Mouse (Mus musculus) forebrain, postnatal 0 days (tissue): ENCODE results near the gene Pja2. TPM values are rescaled to one million over a fixed set of nuclear protein-coding genes. Genes with fewer than 3 reads are reported as not detected.
"Not testable (repeated sequence)": the region's sequence is repeated elsewhere in the genome, so short reads cannot be mapped to it uniquely, and the experiment has no call there.

Experiments used
- ATAC-seq: fragments of 200-750 bp; cut with Nextera tagmentation; 2 replicates; pipeline ENCODE4 v1.8.0; 2017; ENCODE audit warnings: mild to moderate bottlenecking, moderate library complexity
- DNase-seq: peaks from one replicate; pipeline ENCODE4 v3.0.0-alpha.2; 2015
- H3K27ac ChIP-seq: fragments of 300-500 bp; sonication (generic); 2 replicates; pipeline ENCODE4 v1.5.1; 2014; ENCODE audit warnings: low read depth, mild to moderate bottlenecking, antibody characterized with exemption, low read length, moderate library complexity, mixed read lengths
- H3K27me3 ChIP-seq: fragments of 300-500 bp; sonication (generic); 2 replicates; pipeline ENCODE4 v1.6.1; 2014; ENCODE audit warnings: mild to moderate bottlenecking, low read length, mixed read lengths; ENCODE audit not compliant: insufficient read depth
- H3K36me3 ChIP-seq: fragments of 300-500 bp; sonication (generic); 2 replicates; pipeline ENCODE4 v1.6.1; 2014; ENCODE audit warnings: mild to moderate bottlenecking, moderate library complexity; ENCODE audit not compliant: insufficient read depth
- H3K4me1 ChIP-seq: fragments of 300-500 bp; sonication (generic); 2 replicates; pipeline ENCODE4 v1.6.1; 2014; ENCODE audit warnings: antibody characterized with exemption; ENCODE audit not compliant: insufficient read depth
- H3K4me2 ChIP-seq: fragments of 300-500 bp; sonication (generic); 2 replicates; pipeline ENCODE4 v1.6.1; 2014; ENCODE audit warnings: low read depth, mild to moderate bottlenecking, moderate library complexity
- H3K4me3 ChIP-seq: fragments of 300-500 bp; sonication (generic); 2 replicates; pipeline ENCODE4 v1.5.1; 2014; ENCODE audit warnings: low read depth, low read length, mixed read lengths
- H3K9ac ChIP-seq: fragments of 300-500 bp; sonication (generic); 2 replicates; pipeline ENCODE4 v1.6.1; 2014; ENCODE audit warnings: mild to moderate bottlenecking
- H3K9me3 ChIP-seq: fragments of 300-500 bp; sonication (generic); 2 replicates; pipeline ENCODE4 v1.6.1; 2016; ENCODE audit warnings: low read length
- CTCF ChIP-seq: sonication (generic); IDR thresholded peaks from 2 replicates; pipeline ENCODE4 v1.5.1; 2016; ENCODE audit warnings: antibody characterized with exemption, control low read depth, low read depth
- WGBS: fragments of 180-500 bp; shearing (Covaris S2); extraction: QIAGEN DNeasy Blood & Tissue Kit; methylation state at CpG from one replicate; pipeline ENCODE4 v1.1.7; 2014; 5-methylcytosine and 5-hydroxymethylcytosine counted together
- polyA plus RNA-seq: library from polyadenylated mRNA; unstranded; fragments of >200 nt; fragmentation: Nextera tagmentation; extraction: Ambion mirVana; gene quantifications from 2 replicates; pipeline ENCODE4 v1.2.1, GENCODE M21; 2015
- total RNA-seq: library from RNA; depleted of rRNA; stranded (reverse); fragments of >200 nt; gene quantifications from 2 replicates; pipeline ENCODE4 v1.2.3, GENCODE M21; 2014

Gene Pja2
- total and polyA plus RNA-seq, 2 experiments from 2014 or later, result 195 to 205 TPM

- no peak for DNase-seq
- Histone ChIP-seq H3K4me2 (peak overlapping the region; percentile 57), H3K4me3 (peak overlapping the region; percentile 99), H3K9me3 (no peaks in the 10 kb centered on the region), H3K27ac (peak overlapping the region; percentile 98), H3K36me3 (no peaks in the 10 kb centered on the region), H3K9ac (peak overlapping the region; percentile 98), H3K4me1 (no peaks in the 10 kb centered on the region; the same call in 1 of the 2 replicates), H3K27me3 (no peaks in the 10 kb centered on the region)
- WGBS, result 16% methylated on average over 8 of the region's 8 CpGs
- ATAC-seq, result no peak
- TF ChIP-seq CTCF, result no peak
Measured at GRCm38 (mm10) chr17:64330885-64331284, 831 bp downstream of the Pja2 start.

GRCm38 (mm10) chr17:64324556-64324955 lies 7.2 kb downstream of the Pja2 start:
- Histone ChIP-seq H3K9me3 (no peaks in the 10 kb centered on the region), H3K4me2 (no peak overlapping the region), H3K4me1 (no peaks in the 10 kb centered on the region), H3K27ac (no peak overlapping the region), H3K27me3 (no peaks in the 10 kb centered on the region), H3K4me3 (no peak overlapping the region), H3K9ac (no peak overlapping the region), H3K36me3 (no peaks in the 10 kb centered on the region)
- DNase-seq, result no peak
- no peak for ATAC-seq
- TF ChIP-seq CTCF, result no peak
- 75% methylated on average over 2 of the region's 2 CpGs for WGBS

- no peak for DNase-seq
- no peaks in the 10 kb centered on the region for H3K9me3 ChIP-seq
- TF ChIP-seq CTCF, result no peak
- H3K4me3 ChIP-seq, result no peak overlapping the region
- no peak overlapping the region for H3K27ac ChIP-seq
- peaks cover 12% of the 10 kb centered on the region; the same call in 1 of the 2 replicates for H3K36me3 ChIP-seq
- H3K4me2 ChIP-seq, result no peak overlapping the region
- H3K4me1 ChIP-seq, result no peaks in the 10 kb centered on the region
- H3K27me3 ChIP-seq, result no peaks in the 10 kb centered on the region
- no peak overlapping the region for H3K9ac ChIP-seq
- no peak for ATAC-seq
Measured at GRCm38 (mm10) chr17:64315428-64315827, 16.3 kb downstream of the Pja2 start.

GRCm38 (mm10) chr17:64314523-64314922 lies 17.2 kb downstream of the Pja2 start:
- not testable (repeated sequence) for H3K27ac ChIP-seq, ATAC-seq, H3K4me2 ChIP-seq, H3K4me1 ChIP-seq, DNase-seq, H3K4me3 ChIP-seq, H3K9ac ChIP-seq, H3K27me3 ChIP-seq, H3K9me3 ChIP-seq
- peaks cover 12% of the 10 kb centered on the region for H3K36me3 ChIP-seq
- WGBS, result 100% methylated on average over 1 of the region's 1 CpGs

GRCm38 (mm10) chr17:64297628-64298027 lies 34.1 kb downstream of the Pja2 start:
- ATAC-seq, result no peak
- no peak for TF ChIP-seq CTCF

GRCm38 (mm10) chr17:64292740-64293139 lies 39.0 kb downstream of the Pja2 start:
- Histone ChIP-seq H3K4me2 (no peak overlapping the region), H3K9ac (no peak overlapping the region), H3K27ac (no peak overlapping the region), H3K36me3 (peaks cover 19% of the 10 kb centered on the region), H3K4me1 (no peaks in the 10 kb centered on the region), H3K9me3 (no peaks in the 10 kb centered on the region), H3K4me3 (no peak overlapping the region), H3K27me3 (no peaks in the 10 kb centered on the region)
- ATAC-seq, result no peak
- no peak for TF ChIP-seq CTCF
- 83% methylated on average over 8 of the region's 8 CpGs for WGBS
- DNase-seq, result no peak

More at GRCm38 (mm10) chr17:64297628-64298027, 34.1 kb downstream of the Pja2 start:
- WGBS, result 89% methylated on average over 5 of the region's 5 CpGs
- H3K36me3 ChIP-seq, result peaks cover 14% of the 10 kb centered on the region; the same call in 1 of the 2 replicates
- no peak for DNase-seq
- H3K4me1 ChIP-seq, result no peaks in the 10 kb centered on the region
- H3K27me3 ChIP-seq, result no peaks in the 10 kb centered on the region
- H3K4me3 ChIP-seq, result no peak overlapping the region
- no peak overlapping the region for H3K4me2 ChIP-seq
- H3K27ac ChIP-seq, result no peak overlapping the region
- H3K9ac ChIP-seq, result no peak overlapping the region
- no peaks in the 10 kb centered on the region for H3K9me3 ChIP-seq

GRCm38 (mm10) chr17:64289684-64290083 lies 42.0 kb downstream of the Pja2 start:
- H3K4me2 ChIP-seq, result no peak overlapping the region
- no peaks in the 10 kb centered on the region for H3K27me3 ChIP-seq
- no peak for TF ChIP-seq CTCF
- H3K9ac ChIP-seq, result no peak overlapping the region
- WGBS, result 46% methylated on average over 4 of the region's 4 CpGs
- ATAC-seq (no peak), DNase-seq (no peak)
- no peak overlapping the region for H3K4me3 ChIP-seq
- H3K4me1 ChIP-seq, result no peaks in the 10 kb centered on the region
- peaks cover 29% of the 10 kb centered on the region for H3K36me3 ChIP-seq
- H3K27ac ChIP-seq, result no peak overlapping the region
- H3K9me3 ChIP-seq, result no peaks in the 10 kb centered on the region

GRCm38 (mm10) chr17:64288000-64288399 lies 43.7 kb downstream of the Pja2 start:
- no peak overlapping the region for H3K27ac ChIP-seq
- no peak for ATAC-seq
- H3K27me3 ChIP-seq, result no peaks in the 10 kb centered on the region
- no peaks in the 10 kb centered on the region for H3K4me1 ChIP-seq
- 83% methylated on average over 7 of the region's 7 CpGs for whole genome bisulfite sequencing
- DNase-seq, result no peak
- H3K9me3 ChIP-seq, result no peaks in the 10 kb centered on the region
- H3K4me2 ChIP-seq, result no peak overlapping the region
- no peak overlapping the region for H3K9ac ChIP-seq
- TF ChIP-seq CTCF, result no peak
- H3K4me3 ChIP-seq, result no peak overlapping the region
- H3K36me3 ChIP-seq, result peaks cover 38% of the 10 kb centered on the region
